Mouse (Mus musculus) ES-E14 (cell line): ENCODE measurements around the gene Ggt1.

ENCODE experiments used
- HCFC1 ChIP-seq: IDR thresholded peaks from 2 replicates; pipeline ENCODE4 v1.6.1; 2012; ENCODE audit warnings: low read length, inconsistent platforms, borderline replicate concordance; ENCODE audit not compliant: insufficient read depth
- MAFK ChIP-seq: IDR thresholded peaks from 2 replicates; pipeline ENCODE4 v1.6.1; 2014; ENCODE audit warnings: mild to moderate bottlenecking, low read depth, low read length, inconsistent platforms; ENCODE audit not compliant: insufficient read depth
- ZC3H11A ChIP-seq: IDR thresholded peaks from 2 replicates; pipeline ENCODE4 v1.6.1; 2012; ENCODE audit warnings: low read depth, mild to moderate bottlenecking, inconsistent platforms, low read length, borderline replicate concordance
- ZNF384 ChIP-seq: IDR thresholded peaks from 2 replicates; pipeline ENCODE4 v1.6.1; 2012; ENCODE audit warnings: low read depth, low read length, inconsistent platforms

GRCm38 (mm10) chr10:75515216-75516037 lies 46.0 kb upstream of the Ggt1 start:
- TF ChIP-seq ZNF384 (no peak), MAFK (no peak), HCFC1 (no peak), ZC3H11A (no peak)
